Mouse (Mus musculus) MEL (cell line): Measurements from ENCODE around the gene Polr2l. TPM values are rescaled to one million over a fixed set of nuclear protein-coding genes. Genes with fewer than 3 reads are reported as not detected.
A peak's percentile ranks its signal among the peaks of the same experiment; 100 is the strongest.

Experiments
- DNase-seq: peaks from one replicate; pipeline ENCODE4 v3.0.0; 2011; ENCODE audit warnings: low read depth, low spot score
- H3K27ac ChIP-seq: 2 replicates; pipeline ENCODE4 v1.5.1; 2012; ENCODE audit warnings: low read depth, mild to moderate bottlenecking, control low read depth, low read length, moderate library complexity; ENCODE audit not compliant: control insufficient read depth
- H3K27me3 ChIP-seq, 2 experiments: fragments of 150-350 bp in 1 of 2; sonication (generic) in 1 of 2; 2 replicates each; pipeline ENCODE4 v1.6.1; 2012; ENCODE audit warnings: low read length in 2 of 2, mild to moderate bottlenecking in 2 of 2, improper control_type of control experiment in 1 of 2, moderate library complexity in 1 of 2; ENCODE audit not compliant: insufficient read depth in 2 of 2, control insufficient read depth in 1 of 2
- H3K36me3 ChIP-seq, 2 experiments: 2 replicates each; pipeline ENCODE4 v1.6.1; 2012 to 2014; ENCODE audit warnings: low read length in 2 of 2, improper control_type of control experiment in 1 of 2, inconsistent platforms in 1 of 2, mild to moderate bottlenecking in 1 of 2; ENCODE audit not compliant: insufficient read depth in 2 of 2, control insufficient read depth in 1 of 2
- H3K4me1 ChIP-seq, 2 experiments: fragments of 150-350 bp in 1 of 2; sonication (generic) in 1 of 2; 2 replicates each; pipeline ENCODE4 v1.6.1; 2012; ENCODE audit warnings: low read length in 2 of 2, improper control_type of control experiment in 1 of 2, mild to moderate bottlenecking in 1 of 2; ENCODE audit not compliant: insufficient read depth in 2 of 2, control insufficient read depth in 1 of 2
- H3K4me3 ChIP-seq, 2 experiments: fragments of 150-350 bp in 1 of 2; sonication (generic) in 1 of 2; 2 replicates each; pipeline ENCODE4 v1.5.1; 2012; ENCODE audit warnings: low read depth in 2 of 2, low read length in 2 of 2, mild to moderate bottlenecking in 2 of 2, moderate library complexity in 2 of 2, control low read depth in 1 of 2, improper control_type of control experiment in 1 of 2; ENCODE audit not compliant: control insufficient read depth in 1 of 2, insufficient read depth in 1 of 2
- H3K79me2 ChIP-seq: 2 replicates; pipeline ENCODE4 v1.6.1; 2012; ENCODE audit warnings: mild to moderate bottlenecking, low read length, moderate library complexity; ENCODE audit not compliant: control insufficient read depth, poor library complexity, insufficient read depth
- H3K9ac ChIP-seq: 2 replicates; pipeline ENCODE4 v1.6.1; 2012; ENCODE audit warnings: low read depth, mild to moderate bottlenecking, control low read depth, low read length, moderate library complexity; ENCODE audit not compliant: control insufficient read depth, poor library complexity, severe bottlenecking
- H3K9me3 ChIP-seq: fragments of 150-350 bp; sonication (generic); replicated peaks from 2 replicates; pipeline ENCODE4 v1.6.1; 2012; ENCODE audit warnings: mild to moderate bottlenecking, low read length, improper control_type of control experiment, moderate library complexity; ENCODE audit not compliant: insufficient read depth
- CHD2 ChIP-seq: IDR thresholded peaks from 2 replicates; pipeline ENCODE4 v1.6.1; 2011; ENCODE audit warnings: low read length, improper control_type of control experiment
- EP300 ChIP-seq, 2 experiments: IDR thresholded peaks; 2 replicates each; pipeline ENCODE4 v1.6.1; 2011; ENCODE audit warnings: improper control_type of control experiment in 2 of 2, low read length in 2 of 2, low read depth in 1 of 2, mild to moderate bottlenecking in 1 of 2
- GABPA ChIP-seq: IDR thresholded peaks from 2 replicates; pipeline ENCODE4 v1.6.1; 2012; ENCODE audit warnings: low read depth, mild to moderate bottlenecking, inconsistent platforms, low read length, improper control_type of control experiment, moderate library complexity
- MAFK ChIP-seq: IDR thresholded peaks from 2 replicates; pipeline ENCODE4 v1.6.1; 2011; ENCODE audit warnings: low read depth, mild to moderate bottlenecking, low read length, improper control_type of control experiment, borderline replicate concordance
- MAX ChIP-seq: IDR thresholded peaks from 2 replicates; pipeline ENCODE4 v1.6.1; 2011; ENCODE audit warnings: low read length, improper control_type of control experiment
- NRF1 ChIP-seq: IDR thresholded peaks from 2 replicates; pipeline ENCODE4 v1.6.1; 2014; ENCODE audit warnings: low read depth, mild to moderate bottlenecking, inconsistent platforms, low read length, improper control_type of control experiment, moderate library complexity; ENCODE audit not compliant: poor library complexity, insufficient read depth, severe bottlenecking
- SIN3A ChIP-seq: IDR thresholded peaks from 2 replicates; pipeline ENCODE4 v1.6.1; 2012; ENCODE audit warnings: low read length, improper control_type of control experiment, inconsistent platforms
- SMC3 ChIP-seq: IDR thresholded peaks from 2 replicates; pipeline ENCODE4 v1.6.1; 2011; ENCODE audit warnings: low read depth, low read length, improper control_type of control experiment
- TCF12 ChIP-seq: IDR thresholded peaks from 2 replicates; pipeline ENCODE4 v1.6.1; 2014; ENCODE audit warnings: low read depth, mild to moderate bottlenecking, inconsistent platforms, low read length, improper control_type of control experiment, moderate library complexity
- polyA plus RNA-seq, 2 experiments: library from polyadenylated mRNA; stranded (reverse) in 1 of 2; unstranded in 1 of 2; fragments of >175 nt in 1 of 2; fragments of >200 nt in 1 of 2; gene quantifications; 2 replicates each; pipeline versions ENCODE4 v1.2.1 to v1.2.4; 2012; ENCODE audit warnings: low replicate concordance in 2 of 2, low read depth in 1 of 2; ENCODE audit not compliant: insufficient read length in 2 of 2, insufficient read depth in 1 of 2, missing spikeins in 1 of 2
- total RNA-seq: library from RNA; depleted of rRNA; stranded (reverse); fragments of 300-350 nt; gene quantifications from 2 replicates; pipeline ENCODE4 v1.2.3, GENCODE M21; 2012

The Polr2l gene
- total and polyA plus RNA-seq, 3 experiments, result 82.4 to 114 TPM; not detected in 1

- TF ChIP-seq MAFK, result no peak
- TF ChIP-seq SIN3A, result peak; percentile 84
- TF ChIP-seq NRF1, result no peak
- TF ChIP-seq EP300 (IDR thresholded peaks at IDR 0.05; ENCODE audit: low read depth in 1 of 2, low read length in 2 of 2), result no peak
Measured at GRCm38 (mm10) chr7:141437178-141438120, 37.5 kb downstream of the Polr2l start, which contains the start of gene Slc25a22 (continued).

GRCm38 (mm10) chr7:141436523-141436892, 38.4 kb downstream of the Polr2l start:
- Histone ChIP-seq H3K4me3 (peak overlapping the region; percentile 86 to 90), H3K9me3 (no peaks in the 10 kb centered on the region), H3K79me2 (peaks cover 28% of the 10 kb centered on the region), H3K36me3 (peaks cover 0 to 20% of the 10 kb centered on the region in 2 experiments; a peak in 3 of 4 replicates), H3K27me3 (no peaks in the 10 kb centered on the region), H3K27ac (peak overlapping the region; percentile 59), H3K9ac (peak overlapping the region; percentile 90), H3K4me1 (peaks cover 4 to 22% of the 10 kb centered on the region in 2 experiments; a peak in 3 of 4 replicates)
- TF ChIP-seq TCF12, result no peak
- no peak for TF ChIP-seq MAX
- DNase-seq, result peak; percentile 40

GRCm38 (mm10) chr7:141435856-141436522, 38.9 kb downstream of the Polr2l start:
- Histone ChIP-seq H3K36me3 (peaks cover 0 to 20% of the 10 kb centered on the region in 2 experiments; a peak in 3 of 4 replicates), H3K9ac (peak overlapping the region; percentile 5; the same call in 1 of the 2 replicates), H3K79me2 (peaks cover 28% of the 10 kb centered on the region), H3K4me1 (peaks cover 4 to 22% of the 10 kb centered on the region in 2 experiments; a peak in 3 of 4 replicates), H3K9me3 (no peaks in the 10 kb centered on the region), H3K27ac (peak overlapping the region; percentile 59; the same call in 1 of the 2 replicates), H3K4me3 (peak overlapping the region; percentile 42 to 90; a peak in 2 of 4 replicates)
- no peak for TF ChIP-seq SMC3
- TF ChIP-seq GABPA, result no peak
- TF ChIP-seq CHD2, result no peak
- TF ChIP-seq NRF1, result no peak
- TF ChIP-seq, all 39 proteins: peak for 0
- H3K27me3 ChIP-seq, result no peaks in the 10 kb centered on the region
- DNase-seq, result no peak
